Mouse (Mus musculus): ENCODE measurements around the gene Fstl1.
A peak's percentile ranks its signal among the peaks of the same experiment; 100 is the strongest.

GRCm38 (mm10) chr16:37869470-37870231 is 93.0 kb downstream of the Fstl1 start:
- 0 out of 2 replicates have a peak, but pooled peaks have one; percentile 5 for TF ChIP-seq CTCF (IDR thresholded peaks at IDR 0.05; ENCODE audit: low read depth)
- TF ChIP-seq EP300 (IDR thresholded peaks at IDR 0.05; ENCODE audit: low read depth), result no peak

Data from liver, postnatal 0 days (tissue).